Mouse (Mus musculus): ENCODE results near the gene Adamts8. TPM values are rescaled to one million over a fixed set of nuclear protein-coding genes. Genes with fewer than 3 reads are reported as not detected.

Adamts8 gene
- polyA plus RNA-seq, 1 experiment from 2014 or later: 6.3 TPM

GRCm38 (mm10) chr9:30907677-30908295 lies 34.6 kb upstream of the Adamts8 start:
- Histone ChIP-seq H3K9me3 (replicated peaks; ENCODE audit: control insufficient read depth, low read length) (no peaks in the 10 kb centered on the region), H3K4me2 (ENCODE audit: low read depth, low read length) (no peak overlapping the region), H3K4me1 (ENCODE audit: control insufficient read depth, insufficient read depth, low read length) (no peaks in the 10 kb centered on the region), H3K4me3 (replicated peaks; ENCODE audit: low read length) (no peak overlapping the region), H3K9ac (ENCODE audit: low read length) (no peak overlapping the region), H3K27ac (ENCODE audit: low read length) (no peak overlapping the region), H3K36me3 (ENCODE audit: control insufficient read depth, insufficient read depth, low read length) (no peaks in the 10 kb centered on the region), H3K27me3 (ENCODE audit: control insufficient read depth, insufficient read depth, low read length) (no peaks in the 10 kb centered on the region)
- ATAC-seq (ENCODE audit: insufficient read depth, low FRiP score): no peak; the same call in 1 of the 2 replicates
- WGBS: 37% methylated on average over 5 of the region's 5 CpGs

- no peak overlapping the region for H3K27ac ChIP-seq (ENCODE audit: low read length)
- ATAC-seq (ENCODE audit: insufficient read depth, low FRiP score): peak; percentile 34; the same call in 1 of the 2 replicates
- H3K4me3 ChIP-seq (replicated peaks; ENCODE audit: low read length): no peak overlapping the region
- no peaks in the 10 kb centered on the region for H3K9me3 ChIP-seq (replicated peaks; ENCODE audit: control insufficient read depth, low read length)
- 59% methylated on average over 5 of the region's 5 CpGs for WGBS
- no peak overlapping the region for H3K9ac ChIP-seq (ENCODE audit: low read length)
- no peaks in the 10 kb centered on the region for H3K36me3 ChIP-seq (ENCODE audit: control insufficient read depth, insufficient read depth, low read length)
- no peak overlapping the region for H3K4me2 ChIP-seq (ENCODE audit: low read depth, low read length)
- H3K27me3 ChIP-seq (ENCODE audit: control insufficient read depth, insufficient read depth, low read length): no peaks in the 10 kb centered on the region
- no peaks in the 10 kb centered on the region for H3K4me1 ChIP-seq (ENCODE audit: control insufficient read depth, insufficient read depth, low read length)
These were observed 34.1 kb upstream of the Adamts8 start for GRCm38 (mm10) chr9:30908296-30908690.

GRCm38 (mm10) chr9:30908973-30909372 lies 33.4 kb upstream of the Adamts8 start:
- H3K4me3 ChIP-seq (replicated peaks; ENCODE audit: low read length): no peak overlapping the region
- no peak overlapping the region for H3K27ac ChIP-seq (ENCODE audit: low read length)
- H3K27me3 ChIP-seq (ENCODE audit: control insufficient read depth, insufficient read depth, low read length): no peaks in the 10 kb centered on the region
- WGBS: 84% methylated on average over 5 of the region's 5 CpGs
- no peaks in the 10 kb centered on the region for H3K36me3 ChIP-seq (ENCODE audit: control insufficient read depth, insufficient read depth, low read length)
- no peaks in the 10 kb centered on the region for H3K4me1 ChIP-seq (ENCODE audit: control insufficient read depth, insufficient read depth, low read length)
- no peak for ATAC-seq (ENCODE audit: insufficient read depth, low FRiP score)
- no peaks in the 10 kb centered on the region for H3K9me3 ChIP-seq (replicated peaks; ENCODE audit: control insufficient read depth, low read length)
- no peak overlapping the region for H3K9ac ChIP-seq (ENCODE audit: low read length)
- H3K4me2 ChIP-seq (ENCODE audit: low read depth, low read length): no peak overlapping the region

- no peaks in the 10 kb centered on the region for H3K36me3 ChIP-seq (ENCODE audit: control insufficient read depth, insufficient read depth, low read length)
- 85% methylated on average over 5 of the region's 5 CpGs for WGBS
- H3K27ac ChIP-seq (ENCODE audit: low read length): no peak overlapping the region
- no peak overlapping the region for H3K9ac ChIP-seq (ENCODE audit: low read length)
- no peak overlapping the region for H3K4me3 ChIP-seq (replicated peaks; ENCODE audit: low read length)
- H3K4me1 ChIP-seq (ENCODE audit: control insufficient read depth, insufficient read depth, low read length): no peaks in the 10 kb centered on the region
- H3K4me2 ChIP-seq (ENCODE audit: low read depth, low read length): no peak overlapping the region
- no peaks in the 10 kb centered on the region for H3K27me3 ChIP-seq (ENCODE audit: control insufficient read depth, insufficient read depth, low read length)
- H3K9me3 ChIP-seq (replicated peaks; ENCODE audit: control insufficient read depth, low read length): no peaks in the 10 kb centered on the region
- ATAC-seq (ENCODE audit: insufficient read depth, low FRiP score): no peak
These were observed 31.9 kb upstream of the Adamts8 start for GRCm38 (mm10) chr9:30910491-30910890.

GRCm38 (mm10) chr9:30912161-30912560 lies 30.2 kb upstream of the Adamts8 start:
- Histone ChIP-seq H3K4me3 (replicated peaks; ENCODE audit: low read length) (no peak overlapping the region), H3K9ac (ENCODE audit: low read length) (no peak overlapping the region), H3K4me1 (ENCODE audit: control insufficient read depth, insufficient read depth, low read length) (no peaks in the 10 kb centered on the region), H3K4me2 (ENCODE audit: low read depth, low read length) (no peak overlapping the region), H3K27me3 (ENCODE audit: control insufficient read depth, insufficient read depth, low read length) (no peaks in the 10 kb centered on the region), H3K9me3 (replicated peaks; ENCODE audit: control insufficient read depth, low read length) (no peaks in the 10 kb centered on the region), H3K27ac (ENCODE audit: low read length) (no peak overlapping the region), H3K36me3 (ENCODE audit: control insufficient read depth, insufficient read depth, low read length) (no peaks in the 10 kb centered on the region)
- ATAC-seq (ENCODE audit: insufficient read depth, low FRiP score): peak; percentile 45; the same call in 1 of the 2 replicates
- 56% methylated on average over 3 of the region's 3 CpGs for WGBS

- WGBS: 63% methylated on average over 3 of the region's 3 CpGs
- Histone ChIP-seq H3K9ac (ENCODE audit: low read length) (no peak overlapping the region), H3K27ac (ENCODE audit: low read length) (no peak overlapping the region), H3K4me1 (ENCODE audit: control insufficient read depth, insufficient read depth, low read length) (0 out of 2 replicates have a peak, but pooled peaks cover 1% of the 10 kb centered on the region), H3K4me2 (ENCODE audit: low read depth, low read length) (no peak overlapping the region), H3K27me3 (ENCODE audit: control insufficient read depth, insufficient read depth, low read length) (no peaks in the 10 kb centered on the region), H3K4me3 (replicated peaks; ENCODE audit: low read length) (no peak overlapping the region), H3K9me3 (replicated peaks; ENCODE audit: control insufficient read depth, low read length) (no peaks in the 10 kb centered on the region), H3K36me3 (ENCODE audit: control insufficient read depth, insufficient read depth, low read length) (no peaks in the 10 kb centered on the region)
- no peak for ATAC-seq (ENCODE audit: insufficient read depth, low FRiP score)
These were observed 28.9 kb upstream of the Adamts8 start for GRCm38 (mm10) chr9:30913429-30913828.

- H3K27me3 ChIP-seq (ENCODE audit: control insufficient read depth, insufficient read depth, low read length): no peaks in the 10 kb centered on the region
- WGBS: 80% methylated on average over 2 of the region's 2 CpGs
- no peak for ATAC-seq (ENCODE audit: insufficient read depth, low FRiP score)
- H3K4me1 ChIP-seq (ENCODE audit: control insufficient read depth, insufficient read depth, low read length): peaks cover 3% of the 10 kb centered on the region; the same call in 1 of the 2 replicates
- no peak overlapping the region for H3K27ac ChIP-seq (ENCODE audit: low read length)
- H3K9me3 ChIP-seq (replicated peaks; ENCODE audit: control insufficient read depth, low read length): no peaks in the 10 kb centered on the region
- H3K4me2 ChIP-seq (ENCODE audit: low read depth, low read length): no peak overlapping the region
- H3K9ac ChIP-seq (ENCODE audit: low read length): no peak overlapping the region
- H3K36me3 ChIP-seq (ENCODE audit: control insufficient read depth, insufficient read depth, low read length): no peaks in the 10 kb centered on the region
- no peak overlapping the region for H3K4me3 ChIP-seq (replicated peaks; ENCODE audit: low read length)
These were observed 28.1 kb upstream of the Adamts8 start for GRCm38 (mm10) chr9:30914241-30914640.

GRCm38 (mm10) chr9:30916266-30916968 lies 25.9 kb upstream of the Adamts8 start:
- peaks cover 3% of the 10 kb centered on the region for H3K4me1 ChIP-seq (ENCODE audit: control insufficient read depth, insufficient read depth, low read length)
- H3K9me3 ChIP-seq (replicated peaks; ENCODE audit: control insufficient read depth, low read length): no peaks in the 10 kb centered on the region
- H3K27ac ChIP-seq (ENCODE audit: low read length): no peak overlapping the region
- H3K4me2 ChIP-seq (ENCODE audit: low read depth, low read length): 0 out of 2 replicates have a peak overlapping the region, but pooled peaks have one; percentile 8
- ATAC-seq (ENCODE audit: insufficient read depth, low FRiP score): no peak
- no peak overlapping the region for H3K9ac ChIP-seq (ENCODE audit: low read length)
- H3K27me3 ChIP-seq (ENCODE audit: control insufficient read depth, insufficient read depth, low read length): peaks cover under 1% of the 10 kb centered on the region; the same call in 1 of the 2 replicates
- H3K4me3 ChIP-seq (replicated peaks; ENCODE audit: low read length): no peak overlapping the region
- H3K36me3 ChIP-seq (ENCODE audit: control insufficient read depth, insufficient read depth, low read length): no peaks in the 10 kb centered on the region
- WGBS: 58% methylated on average over 6 of the region's 6 CpGs
